Mouse (Mus musculus): ENCODE data around the gene Pcyox1. TPM values are rescaled to one million over a fixed set of nuclear protein-coding genes. Genes with fewer than 3 reads are reported as not detected.
A peak's percentile ranks its signal among the peaks of the same experiment; 100 is the strongest.

Pcyox1 gene
- total and polyA plus RNA-seq, 2 experiments from 2014 or later, result 99.2 to 113 TPM

- Histone ChIP-seq H3K9ac (peak overlapping the region; percentile 87; the same call in 1 of the 2 replicates), H3K4me3 (ENCODE audit: low read depth, low read length) (no peak overlapping the region), H3K9me3 (ENCODE audit: low read length) (no peaks in the 10 kb centered on the region), H3K36me3 (ENCODE audit: insufficient read depth) (0 out of 2 replicates have a peak, but pooled peaks cover 3% of the 10 kb centered on the region), H3K27ac (ENCODE audit: low read depth, low read length) (0 out of 2 replicates have a peak overlapping the region, but pooled peaks have one; percentile 88), H3K27me3 (ENCODE audit: insufficient read depth, low read length) (no peaks in the 10 kb centered on the region), H3K4me2 (ENCODE audit: low read depth) (peak overlapping the region; percentile 98), H3K4me1 (ENCODE audit: insufficient read depth) (peaks cover 13% of the 10 kb centered on the region)
- TF ChIP-seq CTCF (IDR thresholded peaks at IDR 0.05; ENCODE audit: low read depth), result no peak
- ATAC-seq (no peak), DNase-seq (no peak)
- 57% methylated on average over 2 of the region's 2 CpGs for WGBS
Measured at GRCm38 (mm10) chr6:86366853-86367249, 30.1 kb downstream of the Pcyox1 start.

GRCm38 (mm10) chr6:86366125-86366852, 30.7 kb downstream of the Pcyox1 start:
- 28% methylated on average over 25 of the region's 25 CpGs for WGBS
- Histone ChIP-seq H3K27me3 (ENCODE audit: insufficient read depth, low read length) (no peaks in the 10 kb centered on the region), H3K36me3 (ENCODE audit: insufficient read depth) (0 out of 2 replicates have a peak, but pooled peaks cover 3% of the 10 kb centered on the region), H3K9ac (peak overlapping the region; percentile 87), H3K4me3 (ENCODE audit: low read depth, low read length) (peak overlapping the region; percentile 61), H3K27ac (ENCODE audit: low read depth, low read length) (peak overlapping the region; percentile 88), H3K4me1 (ENCODE audit: insufficient read depth) (peaks cover 13% of the 10 kb centered on the region), H3K4me2 (ENCODE audit: low read depth) (peak overlapping the region; percentile 98), H3K9me3 (ENCODE audit: low read length) (no peaks in the 10 kb centered on the region)
- DNase-seq (peak; percentile 51), ATAC-seq (no peak)
- TF ChIP-seq CTCF (IDR thresholded peaks at IDR 0.05; ENCODE audit: low read depth), result no peak; the same call in 1 of the 2 replicates

DNA sequence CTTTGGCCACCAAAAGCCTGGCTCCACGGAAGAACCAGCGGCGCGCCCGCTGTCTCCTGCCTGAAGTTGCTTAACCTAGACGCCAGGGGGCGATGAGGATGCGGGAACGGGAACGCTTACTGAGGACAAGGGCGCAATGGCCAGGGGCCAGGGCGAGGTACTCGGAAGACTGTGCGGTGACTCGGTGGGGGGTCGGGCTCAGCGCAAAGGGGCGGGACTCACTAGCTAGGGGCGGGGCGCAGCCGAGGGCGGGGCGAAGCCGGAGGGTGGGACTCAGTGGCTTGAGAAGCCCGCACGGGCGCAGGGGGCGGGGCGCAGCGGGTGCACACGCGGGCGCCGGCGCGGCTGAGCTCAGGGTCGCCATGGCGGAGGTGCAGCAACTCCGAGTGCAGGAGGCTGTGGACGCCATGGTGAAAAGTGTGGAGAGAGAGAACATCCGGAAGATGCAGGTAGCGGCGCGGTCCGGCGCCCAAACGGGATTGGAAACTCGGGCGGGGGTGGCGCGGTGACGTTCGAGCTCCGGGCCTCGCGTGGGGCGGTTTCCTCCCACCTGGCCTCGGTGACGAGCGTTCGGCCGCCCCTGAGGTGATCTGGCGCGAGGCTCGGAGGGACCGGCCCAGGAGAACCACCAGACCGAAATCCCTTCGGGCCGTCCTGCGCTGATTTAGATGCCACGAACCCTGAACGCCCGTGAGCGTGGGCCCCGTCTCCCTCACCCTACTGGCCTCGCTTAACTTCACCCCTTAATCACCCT, 31.4 kb downstream of the Pcyox1 start, which contains the start of gene Fam136a:
TSS of gene Fam136a (plus strand) at position 276 of the 754 bp plus-strand sequence.
- Histone ChIP-seq H3K27ac (ENCODE audit: low read depth, low read length) (peak within 1 kb of the TSS; percentile 88), H3K4me1 (ENCODE audit: insufficient read depth) (peaks cover 10% of the 10 kb centered on the region), H3K36me3 (ENCODE audit: insufficient read depth) (0 out of 2 replicates have a peak, but pooled peaks cover 3% of the 10 kb centered on the region), H3K27me3 (ENCODE audit: insufficient read depth, low read length) (no peaks in the 10 kb centered on the region), H3K4me2 (ENCODE audit: low read depth) (peak within 1 kb of the TSS; percentile 98), H3K9ac (peak within 1 kb of the TSS; percentile 87), H3K4me3 (ENCODE audit: low read depth, low read length) (peak within 1 kb of the TSS; percentile 61), H3K9me3 (ENCODE audit: low read length) (no peaks in the 10 kb centered on the region)
- DNase-seq (peak; percentile 98), ATAC-seq (peak; percentile 89)
- peak; percentile 95 for TF ChIP-seq CTCF (IDR thresholded peaks at IDR 0.05; ENCODE audit: low read depth)
- 1% methylated on average over 75 of the region's 76 CpGs for WGBS

DNA sequence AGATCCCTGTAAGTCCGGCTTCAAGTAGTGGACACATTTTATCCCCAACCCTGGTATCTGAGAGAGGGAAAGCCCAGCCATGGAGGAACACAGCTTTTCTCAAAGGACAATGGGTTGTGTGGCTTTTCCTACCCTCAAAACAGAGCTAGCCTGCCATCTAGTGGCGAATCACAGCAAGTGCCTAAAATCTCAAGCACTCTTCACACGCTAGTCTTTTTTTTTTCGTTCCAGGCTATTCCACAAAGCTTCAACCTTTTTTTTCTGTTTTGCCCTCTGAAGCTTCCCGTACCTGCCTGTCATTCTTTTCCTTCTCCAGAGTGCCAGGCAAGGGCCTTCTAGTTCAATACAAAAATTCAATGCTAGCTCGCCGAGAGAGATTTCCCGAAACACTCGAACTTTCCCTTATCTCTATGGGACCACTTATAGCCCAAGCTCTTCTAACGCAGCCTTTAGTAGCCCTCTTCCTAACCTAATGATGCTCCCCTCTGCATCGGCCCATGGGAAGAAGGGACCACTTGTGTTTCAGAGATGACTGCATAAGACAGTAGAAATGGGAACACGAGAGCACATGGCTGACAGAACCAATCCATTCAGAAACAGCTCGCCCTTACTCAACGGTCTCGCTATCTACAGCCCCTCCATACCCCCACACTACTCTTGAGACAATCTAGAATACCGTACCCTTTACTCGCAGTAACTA, 32.4 kb downstream of the Pcyox1 start:
- H3K4me3 ChIP-seq (ENCODE audit: low read depth, low read length), result peak overlapping the region; percentile 61
- 1% methylated on average over 17 of the region's 17 CpGs for WGBS
- H3K27me3 ChIP-seq (ENCODE audit: insufficient read depth, low read length), result no peaks in the 10 kb centered on the region
- peak overlapping the region; percentile 98 for H3K4me2 ChIP-seq (ENCODE audit: low read depth)
- TF ChIP-seq CTCF (IDR thresholded peaks at IDR 0.05; ENCODE audit: low read depth), result peak; percentile 96
- H3K9ac ChIP-seq, result peak overlapping the region; percentile 87
- ATAC-seq, result peak; percentile 66
- DNase-seq, result peak; percentile 93
- peak overlapping the region; percentile 88 for H3K27ac ChIP-seq (ENCODE audit: low read depth, low read length)
- H3K9me3 ChIP-seq (ENCODE audit: low read length), result no peaks in the 10 kb centered on the region
- H3K36me3 ChIP-seq (ENCODE audit: insufficient read depth), result 0 out of 2 replicates have a peak, but pooled peaks cover 3% of the 10 kb centered on the region
- H3K4me1 ChIP-seq (ENCODE audit: insufficient read depth), result peaks cover 9% of the 10 kb centered on the region; the same call in 1 of the 2 replicates

DNA sequence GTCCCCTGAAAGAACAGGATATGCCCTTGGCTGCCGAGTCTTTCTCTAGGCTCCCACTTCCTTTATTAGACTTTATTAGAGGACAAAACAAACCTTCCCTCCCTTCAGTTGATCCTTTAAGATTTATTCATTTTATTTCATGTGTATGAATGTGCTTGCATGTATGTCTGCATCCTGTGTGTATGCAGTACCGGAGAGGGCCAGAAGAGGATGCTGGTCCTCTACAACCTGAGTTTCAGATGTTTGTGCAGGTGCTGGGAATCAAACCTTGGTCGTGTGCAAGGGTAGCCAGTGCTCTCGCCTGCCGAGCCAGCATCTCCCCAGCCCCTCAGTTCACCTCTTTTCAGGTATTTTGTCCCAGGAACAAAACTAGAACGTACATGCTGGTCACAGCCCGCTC, 35.6 kb downstream of the Pcyox1 start:
- 90% methylated on average over 7 of the region's 7 CpGs for WGBS
- peak; percentile 37 for TF ChIP-seq CTCF (IDR thresholded peaks at IDR 0.05; ENCODE audit: low read depth)
- ATAC-seq (no peak), DNase-seq (no peak)
- Histone ChIP-seq H3K9me3 (ENCODE audit: low read length) (no peaks in the 10 kb centered on the region), H3K4me2 (ENCODE audit: low read depth) (no peak overlapping the region), H3K36me3 (ENCODE audit: insufficient read depth) (no peaks in the 10 kb centered on the region), H3K27ac (ENCODE audit: low read depth, low read length) (no peak overlapping the region), H3K9ac (no peak overlapping the region), H3K4me3 (ENCODE audit: low read depth, low read length) (no peak overlapping the region), H3K27me3 (ENCODE audit: insufficient read depth, low read length) (no peaks in the 10 kb centered on the region), H3K4me1 (ENCODE audit: insufficient read depth) (peaks cover 5% of the 10 kb centered on the region; the same call in 1 of the 2 replicates)

DNA sequence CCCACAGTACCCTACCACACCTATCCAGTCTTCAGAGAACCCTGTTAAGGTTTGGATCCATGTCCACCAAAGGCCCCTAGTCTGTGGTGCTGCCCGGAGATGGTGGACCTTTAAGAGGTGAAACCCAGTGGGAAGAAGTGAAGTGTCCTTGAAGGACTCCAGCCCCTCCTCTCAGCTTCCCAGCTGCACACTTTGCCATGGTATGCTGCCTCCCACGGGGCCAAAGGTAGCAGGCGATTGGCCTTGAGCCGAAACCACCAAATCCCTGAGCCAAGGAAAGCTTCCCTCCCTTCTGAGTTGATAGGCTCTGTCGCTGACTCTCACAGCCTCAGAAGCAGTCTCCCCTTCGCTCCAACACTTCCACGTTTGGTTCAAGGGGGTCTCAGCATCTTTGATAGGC, 36.3 kb downstream of the Pcyox1 start:
- Histone ChIP-seq H3K4me2 (ENCODE audit: low read depth) (no peak overlapping the region), H3K4me1 (ENCODE audit: insufficient read depth) (peaks cover 3% of the 10 kb centered on the region; the same call in 1 of the 2 replicates), H3K9ac (no peak overlapping the region), H3K27me3 (ENCODE audit: insufficient read depth, low read length) (no peaks in the 10 kb centered on the region), H3K27ac (ENCODE audit: low read depth, low read length) (no peak overlapping the region), H3K36me3 (ENCODE audit: insufficient read depth) (no peaks in the 10 kb centered on the region), H3K4me3 (ENCODE audit: low read depth, low read length) (no peak overlapping the region), H3K9me3 (ENCODE audit: low read length) (no peaks in the 10 kb centered on the region)
- TF ChIP-seq CTCF (IDR thresholded peaks at IDR 0.05; ENCODE audit: low read depth), result no peak
- 72% methylated on average over 7 of the region's 7 CpGs for WGBS
- ATAC-seq, result no peak
- no peak for DNase-seq
